Mouse (Mus musculus): ENCODE measurements around the gene Tdgf1. TPM values are rescaled to one million over a fixed set of nuclear protein-coding genes. Genes with fewer than 3 reads are reported as not detected.
A peak's percentile ranks its signal among the peaks of the same experiment; 100 is the strongest.

Tdgf1 gene
- polyA plus RNA-seq, 1 experiment = 0.28 TPM

- no peaks in the 10 kb centered on the region for H3K27me3 ChIP-seq (ENCODE audit: control insufficient read depth, insufficient read depth, low read length)
- H3K4me3 ChIP-seq (ENCODE audit: control insufficient read depth, low read depth, low read length) = no peak overlapping the region
- TF ChIP-seq CTCF (IDR thresholded peaks at IDR 0.05; ENCODE audit: control insufficient read depth, insufficient read depth, insufficient replicate concordance, low read depth, low read length) = no peak
- TF ChIP-seq POLR2A (IDR thresholded peaks at IDR 0.05; ENCODE audit: control insufficient read depth, low read depth, low read length) = no peak
- no peaks in the 10 kb centered on the region for H3K36me3 ChIP-seq (ENCODE audit: control insufficient read depth, insufficient read depth, low read length)
- H3K4me1 ChIP-seq (ENCODE audit: control insufficient read depth, insufficient read depth, low read length) = no peaks in the 10 kb centered on the region
- no peak overlapping the region for H3K27ac ChIP-seq (ENCODE audit: control insufficient read depth, insufficient read depth, low read depth, low read length)
These were observed 41.4 kb upstream of the Tdgf1 start for GRCm38 (mm10) chr9:110987331-110987730.

- Histone ChIP-seq H3K4me3 (ENCODE audit: control insufficient read depth, low read depth, low read length) (no peak overlapping the region), H3K27ac (ENCODE audit: control insufficient read depth, insufficient read depth, low read depth, low read length) (no peak overlapping the region), H3K27me3 (ENCODE audit: control insufficient read depth, insufficient read depth, low read length) (no peaks in the 10 kb centered on the region), H3K4me1 (ENCODE audit: control insufficient read depth, insufficient read depth, low read length) (no peaks in the 10 kb centered on the region), H3K36me3 (ENCODE audit: control insufficient read depth, insufficient read depth, low read length) (no peaks in the 10 kb centered on the region)
- TF ChIP-seq CTCF (IDR thresholded peaks at IDR 0.05; ENCODE audit: control insufficient read depth, insufficient read depth, insufficient replicate concordance, low read depth, low read length) (no peak), POLR2A (IDR thresholded peaks at IDR 0.05; ENCODE audit: control insufficient read depth, low read depth, low read length) (no peak)
These were observed 40.0 kb upstream of the Tdgf1 start for GRCm38 (mm10) chr9:110985951-110986350.

GRCm38 (mm10) chr9:110985541-110985940 is 39.6 kb upstream of the Tdgf1 start:
- TF ChIP-seq POLR2A (IDR thresholded peaks at IDR 0.05; ENCODE audit: control insufficient read depth, low read depth, low read length) = no peak
- TF ChIP-seq CTCF (IDR thresholded peaks at IDR 0.05; ENCODE audit: control insufficient read depth, insufficient read depth, insufficient replicate concordance, low read depth, low read length) = no peak
- H3K27ac ChIP-seq (ENCODE audit: control insufficient read depth, insufficient read depth, low read depth, low read length) = no peak overlapping the region
- no peaks in the 10 kb centered on the region for H3K27me3 ChIP-seq (ENCODE audit: control insufficient read depth, insufficient read depth, low read length)
- no peaks in the 10 kb centered on the region for H3K4me1 ChIP-seq (ENCODE audit: control insufficient read depth, insufficient read depth, low read length)
- no peaks in the 10 kb centered on the region for H3K36me3 ChIP-seq (ENCODE audit: control insufficient read depth, insufficient read depth, low read length)
- no peak overlapping the region for H3K4me3 ChIP-seq (ENCODE audit: control insufficient read depth, low read depth, low read length)

GRCm38 (mm10) chr9:110984096-110984495 is 38.1 kb upstream of the Tdgf1 start:
- Histone ChIP-seq H3K27ac (ENCODE audit: control insufficient read depth, insufficient read depth, low read depth, low read length) (no peak overlapping the region), H3K36me3 (ENCODE audit: control insufficient read depth, insufficient read depth, low read length) (no peaks in the 10 kb centered on the region), H3K4me3 (ENCODE audit: control insufficient read depth, low read depth, low read length) (no peak overlapping the region), H3K27me3 (ENCODE audit: control insufficient read depth, insufficient read depth, low read length) (no peaks in the 10 kb centered on the region), H3K4me1 (ENCODE audit: control insufficient read depth, insufficient read depth, low read length) (peaks cover 9% of the 10 kb centered on the region; the same call in 1 of the 2 replicates)
- TF ChIP-seq CTCF (IDR thresholded peaks at IDR 0.05; ENCODE audit: control insufficient read depth, insufficient read depth, insufficient replicate concordance, low read depth, low read length) = no peak
- TF ChIP-seq POLR2A (IDR thresholded peaks at IDR 0.05; ENCODE audit: control insufficient read depth, low read depth, low read length) = no peak

- TF ChIP-seq POLR2A (IDR thresholded peaks at IDR 0.05; ENCODE audit: control insufficient read depth, low read depth, low read length) (no peak), CTCF (IDR thresholded peaks at IDR 0.05; ENCODE audit: control insufficient read depth, insufficient read depth, insufficient replicate concordance, low read depth, low read length) (no peak)
- H3K27me3 ChIP-seq (ENCODE audit: control insufficient read depth, insufficient read depth, low read length) = no peaks in the 10 kb centered on the region
- no peaks in the 10 kb centered on the region for H3K36me3 ChIP-seq (ENCODE audit: control insufficient read depth, insufficient read depth, low read length)
- peaks cover 9% of the 10 kb centered on the region; the same call in 1 of the 2 replicates for H3K4me1 ChIP-seq (ENCODE audit: control insufficient read depth, insufficient read depth, low read length)
- no peak overlapping the region for H3K4me3 ChIP-seq (ENCODE audit: control insufficient read depth, low read depth, low read length)
- H3K27ac ChIP-seq (ENCODE audit: control insufficient read depth, insufficient read depth, low read depth, low read length) = no peak overlapping the region
These were observed 36.4 kb upstream of the Tdgf1 start for GRCm38 (mm10) chr9:110982351-110982750.

- H3K27me3 ChIP-seq (ENCODE audit: control insufficient read depth, insufficient read depth, low read length) = no peaks in the 10 kb centered on the region
- no peak overlapping the region for H3K27ac ChIP-seq (ENCODE audit: control insufficient read depth, insufficient read depth, low read depth, low read length)
- peaks cover 9% of the 10 kb centered on the region; the same call in 1 of the 2 replicates for H3K4me1 ChIP-seq (ENCODE audit: control insufficient read depth, insufficient read depth, low read length)
- TF ChIP-seq CTCF (IDR thresholded peaks at IDR 0.05; ENCODE audit: control insufficient read depth, insufficient read depth, insufficient replicate concordance, low read depth, low read length) (no peak), POLR2A (IDR thresholded peaks at IDR 0.05; ENCODE audit: control insufficient read depth, low read depth, low read length) (no peak)
- H3K4me3 ChIP-seq (ENCODE audit: control insufficient read depth, low read depth, low read length) = peak overlapping the region; percentile 47; the same call in 1 of the 2 replicates
- no peaks in the 10 kb centered on the region for H3K36me3 ChIP-seq (ENCODE audit: control insufficient read depth, insufficient read depth, low read length)
These were observed 33.5 kb upstream of the Tdgf1 start for GRCm38 (mm10) chr9:110979411-110979810.

GRCm38 (mm10) chr9:110965910-110966231 is 19.9 kb upstream of the Tdgf1 start:
- no peaks in the 10 kb centered on the region for H3K27me3 ChIP-seq (ENCODE audit: control insufficient read depth, insufficient read depth, low read length)
- no peak overlapping the region for H3K4me3 ChIP-seq (ENCODE audit: control insufficient read depth, low read depth, low read length)
- no peaks in the 10 kb centered on the region; the same call in 1 of the 2 replicates for H3K4me1 ChIP-seq (ENCODE audit: control insufficient read depth, insufficient read depth, low read length)
- TF ChIP-seq POLR2A (IDR thresholded peaks at IDR 0.05; ENCODE audit: control insufficient read depth, low read depth, low read length) = no peak
- TF ChIP-seq CTCF (IDR thresholded peaks at IDR 0.05; ENCODE audit: control insufficient read depth, insufficient read depth, insufficient replicate concordance, low read depth, low read length) = no peak
- no peak overlapping the region for H3K27ac ChIP-seq (ENCODE audit: control insufficient read depth, insufficient read depth, low read depth, low read length)
- no peaks in the 10 kb centered on the region for H3K36me3 ChIP-seq (ENCODE audit: control insufficient read depth, insufficient read depth, low read length)
